Mouse (Mus musculus): ENCODE measurements around the gene Ccr3. TPM values are rescaled to one million over a fixed set of nuclear protein-coding genes. Genes with fewer than 3 reads are reported as not detected.

Ccr3 gene
- 0.26 TPM for polyA plus RNA-seq (2017; shearing (Covaris generic))

GRCm38 (mm10) chr9:124021672-124022071, at the start of gene Ccr3:
TSS of gene Ccr3 (plus strand) at chr9:124021972.

GRCm38 (mm10) chr9:123978308-123978707, 43.5 kb upstream of the Ccr3 start, which contains the start of gene Ccr1l1:
TSS of gene Ccr1l1 (minus strand) at chr9:123978408.

Other genes with a start within 250 kb of the Ccr3 start
- 198 TPM for gene Cxcr6, start 215.5 kb upstream of the Ccr3 start, polyA plus RNA-seq (2017; shearing (Covaris generic))
- gene Fyco1, start 170.1 kb upstream of the Ccr3 start, polyA plus RNA-seq (2017; shearing (Covaris generic)) = 26.2 TPM
- gene Xcr1, start 159.9 kb upstream of the Ccr3 start, polyA plus RNA-seq (2017; shearing (Covaris generic)) = 0.74 TPM
- not detected for gene Ccr1, start 53.3 kb upstream of the Ccr3 start, polyA plus RNA-seq (2017; shearing (Covaris generic))
- gene Ccr1l1, start 43.6 kb upstream of the Ccr3 start, polyA plus RNA-seq (2017; shearing (Covaris generic)) = not detected
- gene Ccr2, start 80.0 kb downstream of the Ccr3 start, polyA plus RNA-seq (2017; shearing (Covaris generic)) = 27.7 TPM
- gene Ccr5, start 99.6 kb downstream of the Ccr3 start, polyA plus RNA-seq (2017; shearing (Covaris generic)) = 36.4 TPM

All from effector memory CD4-positive, alpha-beta T cell, adult 5 months (primary cell).